23 mouse cellular contexts compared by ENCODE assay signal in genomic region chr3:89103291-89103595, GRCm38 (mm10). TPM values are rescaled to one million over a fixed set of nuclear protein-coding genes. Genes with fewer than 3 reads are reported as not detected.
A peak's percentile ranks its signal among the peaks of the same experiment; 100 is the strongest.
DNase-seq lines count a peak whose midpoint lies in the region; ATAC-seq and TF ChIP-seq lines count a peak whose summit lies in the region.
"Had no signal": no experiment of that assay in that cellular context is flagged by ENCODE, and none has a peak within 500 bp of the region (broad histone marks: within the 10 kb centered on the region; RNA-seq: fewer than 3 reads in every experiment).

No protein-coding gene starts in this region.

- H3K79me2 ChIP-seq in macrophage (ENCODE audit: inconsistent target): peaks cover 35% of the 10 kb centered on the region

- no peak overlapping the region for H3K4me2 ChIP-seq in kidney, embryonic 16.5 days (replicated peaks; ENCODE audit: low read depth, low read length)
- no peak overlapping the region for H3K4me2 ChIP-seq in intestine, embryonic 16.5 days (ENCODE audit: low read depth, low read length)
- H3K4me2 ChIP-seq: hindbrain, embryonic 14.5 days; midbrain, embryonic 11.5 days had no signal

- no peak for TF ChIP-seq CTCF in cerebellum, adult 2 months (IDR thresholded peaks at IDR 0.05; ENCODE audit: borderline replicate concordance, insufficient read depth, low read depth, low read length)
- TF ChIP-seq CTCF in left cerebral cortex, adult 2 months (IDR thresholded peaks at IDR 0.05): no peak

- TF ChIP-seq POLR2A in cerebellum, adult 2 months (IDR thresholded peaks at IDR 0.05; ENCODE audit: borderline replicate concordance, insufficient read depth, low read length): no peak

- no peaks in the 10 kb centered on the region for H3K27me3 ChIP-seq in kidney, embryonic 16.5 days (ENCODE audit: insufficient read depth, low read length)
- H3K27me3 ChIP-seq in intestine, embryonic 16.5 days (replicated peaks; ENCODE audit: control insufficient read depth, insufficient read depth, low read length): no peaks in the 10 kb centered on the region
- no peaks in the 10 kb centered on the region for H3K27me3 ChIP-seq in cerebellum, adult 2 months (ENCODE audit: control insufficient read depth, insufficient read depth, low read length)
- H3K27me3 ChIP-seq: CH12.LX; limb, embryonic 13.5 days; neural tube, embryonic 15.5 days; Patski had no signal

- no peak for DNase-seq in kidney, postnatal 10 days
- DNase-seq in MN1 (ENCODE audit: low spot score): peak; percentile 59
- DNase-seq in cerebellum, adult 2 months: no peak
- DNase-seq in left cerebral cortex, adult 2 months (ENCODE audit: extremely low spot score in 1 of 2, low spot score in 2 of 2): no peak
- DNase-seq: cerebellum, adult 8-10 months; heart, adult 2 months; heart, postnatal 14 days; kidney, postnatal 25 days; lung, postnatal 10 days; thymus, postnatal 25 days had no signal

- no peak overlapping the region for H3K4me3 ChIP-seq in kidney, embryonic 16.5 days (ENCODE audit: low read length)
- no peak overlapping the region for H3K4me3 ChIP-seq in intestine, embryonic 16.5 days (ENCODE audit: low read length)
- no peak overlapping the region for H3K4me3 ChIP-seq in macrophage (ENCODE audit: inconsistent target)
- no peak overlapping the region for H3K4me3 ChIP-seq in cerebellum, adult 2 months (replicated peaks; ENCODE audit: insufficient read depth, low read depth, low read length)
- no peak overlapping the region for H3K4me3 ChIP-seq in left cerebral cortex, adult 2 months
- H3K4me3 ChIP-seq: heart, adult 2 months; limb, embryonic 13.5 days; neural tube, embryonic 15.5 days had no signal

- H3K36me3 ChIP-seq in kidney, embryonic 16.5 days (ENCODE audit: insufficient read depth, low read length): peaks cover 12% of the 10 kb centered on the region
- peaks cover 9% of the 10 kb centered on the region; the same call in 1 of the 2 replicates for H3K36me3 ChIP-seq in intestine, embryonic 16.5 days (ENCODE audit: control insufficient read depth, insufficient read depth, low read length)
- 0 out of 2 replicates have a peak, but pooled peaks cover 3% of the 10 kb centered on the region for H3K36me3 ChIP-seq in macrophage (ENCODE audit: inconsistent target)

- no peak for ATAC-seq in kidney, embryonic 16.5 days (ENCODE audit: low FRiP score, low TSS enrichment)
- ATAC-seq in intestine, embryonic 16.5 days: no peak
- ATAC-seq in CD4-positive, CD25-positive, alpha-beta regulatory T cell, adult 4 months: no peak
- ATAC-seq: forebrain, embryonic 14.5 days; Patski had no signal

- H3K27ac ChIP-seq in kidney, embryonic 16.5 days (ENCODE audit: low read length): peak overlapping the region; percentile 76; the same call in 1 of the 2 replicates
- H3K27ac ChIP-seq in intestine, embryonic 16.5 days (ENCODE audit: low read length): peak overlapping the region; percentile 85
- peak overlapping the region; percentile 93 for H3K27ac ChIP-seq in macrophage
- H3K27ac ChIP-seq in cerebellum, adult 2 months (ENCODE audit: insufficient read depth, low read length): no peak overlapping the region
- H3K27ac ChIP-seq in left cerebral cortex, adult 2 months: no peak overlapping the region
- H3K27ac ChIP-seq: heart, adult 2 months had no signal

- 70% methylated on average over 4 of the region's 4 CpGs for WGBS in kidney, embryonic 16.5 days
- 58% methylated on average over 4 of the region's 4 CpGs for WGBS in intestine, embryonic 16.5 days
- WGBS in macrophage (ENCODE audit: missing documents): 15% methylated on average over 4 of the region's 4 CpGs
- 70% methylated on average over 4 of the region's 4 CpGs for WGBS in cerebellum, adult 2 months

- intact Hi-C loops in left cerebral cortex, adult 2 months (cut with DNase I): loop anchor here (5.0 kb wide), 1 partner anchor 54 kb away; no protein-coding TSS in a partner anchor

- H3K9ac ChIP-seq in kidney, embryonic 16.5 days (replicated peaks; ENCODE audit: low read length): no peak overlapping the region
- H3K9ac ChIP-seq in intestine, embryonic 16.5 days (ENCODE audit: low read depth, low read length): no peak overlapping the region
- H3K9ac ChIP-seq: hindbrain, embryonic 14.5 days; limb, embryonic 13.5 days; neural tube, embryonic 15.5 days had no signal

- peaks cover 25% of the 10 kb centered on the region for H3K4me1 ChIP-seq in kidney, embryonic 16.5 days (ENCODE audit: insufficient read depth, low read length)
- H3K4me1 ChIP-seq in intestine, embryonic 16.5 days (ENCODE audit: control insufficient read depth, insufficient read depth, low read length): peaks cover 30% of the 10 kb centered on the region
- H3K4me1 ChIP-seq in cerebellum, adult 2 months (ENCODE audit: control insufficient read depth, insufficient read depth, low read length): no peaks in the 10 kb centered on the region

- H3K9me3 ChIP-seq in kidney, embryonic 16.5 days (ENCODE audit: low read length): no peaks in the 10 kb centered on the region
- H3K9me3 ChIP-seq in intestine, embryonic 16.5 days (ENCODE audit: control insufficient read depth, low read length): no peaks in the 10 kb centered on the region
- H3K9me3 ChIP-seq: limb, embryonic 13.5 days; neural tube, embryonic 15.5 days had no signal

RNA-seq across cellular contexts. Expression of gene Fdps, which starts 1.5 kb away (rescaled TPM):
- polyA plus RNA-seq in kidney, embryonic 16.5 days (2015; fragmentation: Nextera tagmentation; extraction: Ambion mirVana): 175 and 179 TPM in 2 replicates
- 625 and 664 TPM in 2 replicates for polyA plus RNA-seq in intestine, embryonic 16.5 days (2015; fragmentation: Nextera tagmentation; extraction: Ambion mirVana)
- 10 to 100 TPM in 23 of 26 experiments, 1 to 10 TPM in 3; 8.2 to 78.3 (median 22.0) TPM for total RNA-seq in macrophage (2018; cell fraction: chromatin; rRNA removed)
- 100 to 1,000 TPM in 1 of 26 experiments, 10 to 100 TPM in 25; 34.8 to 105 (median 63.6) TPM for total RNA-seq in macrophage (2018; cell fraction: cytosol; rRNA removed)
- 100 to 1,000 TPM in 1 of 26 experiments, 10 to 100 TPM in 25; 12.2 to 146 (median 26.0) TPM for total RNA-seq in macrophage (2018; cell fraction: nucleus; rRNA removed)
- polyA plus RNA-seq in macrophage (2018): 31.5 to 168 TPM (median 106 TPM) in 3 replicates
- 10 to 100 TPM; 63.1 to 97.7 TPM for polyA plus RNA-seq in CD4-positive, CD25-positive, alpha-beta regulatory T cell, adult 4 months (2017; shearing (Covaris generic))
- polyA plus RNA-seq in cerebellum, adult 2 months (2012; rRNA removed): 107 and 113 TPM in 2 replicates
- 10 to 100 TPM; 78.1 to 79.6 TPM for total RNA-seq in left cerebral cortex, adult 2 months (2021)

RNA-seq across cellular contexts. Expression of gene Gm43738, which starts 2.3 kb away (rescaled TPM):
- not detected in 2 replicates for polyA plus RNA-seq in kidney, embryonic 16.5 days (2015; fragmentation: Nextera tagmentation; extraction: Ambion mirVana)
- polyA plus RNA-seq in intestine, embryonic 16.5 days (2015; fragmentation: Nextera tagmentation; extraction: Ambion mirVana): 0.09 TPM in 1 of 2 replicates, not detected in the other
- not detected for total RNA-seq in macrophage (2018; cell fraction: chromatin; rRNA removed)
- total RNA-seq in macrophage (2018; cell fraction: cytosol; rRNA removed): under 1 TPM in 1 of 26 experiments, not detected in 25; 0.06 TPM
- total RNA-seq in macrophage (2018; cell fraction: nucleus; rRNA removed): not detected
- polyA plus RNA-seq in macrophage (2018): not detected in 3 replicates
- not detected for polyA plus RNA-seq in CD4-positive, CD25-positive, alpha-beta regulatory T cell, adult 4 months (2017; shearing (Covaris generic))
- 0.03 TPM in 1 of 2 replicates, not detected in the other for polyA plus RNA-seq in cerebellum, adult 2 months (2012; rRNA removed)
- not detected for total RNA-seq in left cerebral cortex, adult 2 months (2021)
- total RNA-seq: CH12.LX; heart, adult 2 months; heart, postnatal 14 days; left cerebral cortex, adult 18-20 months had no signal
- polyA plus RNA-seq: cortical plate, adult 2 months; forebrain, embryonic 14.5 days; heart, adult 2 months; hindbrain, embryonic 14.5 days; limb, embryonic 13.5 days; midbrain, embryonic 11.5 days; neural tube, embryonic 15.5 days had no signal

RNA-seq across cellular contexts. Expression of gene Rusc1, which starts 10.1 kb away (rescaled TPM):
- 21.3 and 22.5 TPM in 2 replicates for polyA plus RNA-seq in kidney, embryonic 16.5 days (2015; fragmentation: Nextera tagmentation; extraction: Ambion mirVana)
- 31.0 and 34.2 TPM in 2 replicates for polyA plus RNA-seq in intestine, embryonic 16.5 days (2015; fragmentation: Nextera tagmentation; extraction: Ambion mirVana)
- total RNA-seq in macrophage (2018; cell fraction: chromatin; rRNA removed): 10 to 100 TPM in 18 of 26 experiments, 1 to 10 TPM in 8; 5.0 to 31.9 (median 18.5) TPM
- 10 to 100 TPM in 22 of 26 experiments, 1 to 10 TPM in 4; 8.4 to 16.8 (median 13.4) TPM for total RNA-seq in macrophage (2018; cell fraction: cytosol; rRNA removed)
- 10 to 100 TPM in 21 of 26 experiments, 1 to 10 TPM in 5; 6.2 to 22.9 (median 15.2) TPM for total RNA-seq in macrophage (2018; cell fraction: nucleus; rRNA removed)
- polyA plus RNA-seq in macrophage (2018): 8.1 to 14.4 TPM (median 11.2 TPM) in 3 replicates
- polyA plus RNA-seq in CD4-positive, CD25-positive, alpha-beta regulatory T cell, adult 4 months (2017; shearing (Covaris generic)): 100 to 1,000 TPM in 1 of 2 experiments, 10 to 100 TPM in 1; 62.1 to 106 TPM
- polyA plus RNA-seq in cerebellum, adult 2 months (2012; rRNA removed): 164 and 169 TPM in 2 replicates
- 100 to 1,000 TPM; 189 to 199 TPM for total RNA-seq in left cerebral cortex, adult 2 months (2021)

RNA-seq across cellular contexts. Expression of gene Pklr, which starts 32.7 kb away (rescaled TPM):
- 4.7 and 5.0 TPM in 2 replicates for polyA plus RNA-seq in kidney, embryonic 16.5 days (2015; fragmentation: Nextera tagmentation; extraction: Ambion mirVana)
- polyA plus RNA-seq in intestine, embryonic 16.5 days (2015; fragmentation: Nextera tagmentation; extraction: Ambion mirVana): 148 and 174 TPM in 2 replicates
- total RNA-seq in macrophage (2018; cell fraction: chromatin; rRNA removed): 1 to 10 TPM in 1 of 26 experiments, not detected in 25; 3.2 TPM
- not detected for total RNA-seq in macrophage (2018; cell fraction: cytosol; rRNA removed)
- not detected for total RNA-seq in macrophage (2018; cell fraction: nucleus; rRNA removed)
- polyA plus RNA-seq in macrophage (2018): not detected in 3 replicates
- polyA plus RNA-seq in CD4-positive, CD25-positive, alpha-beta regulatory T cell, adult 4 months (2017; shearing (Covaris generic)): not detected
- polyA plus RNA-seq in cerebellum, adult 2 months (2012; rRNA removed): 0.03 and 0.07 TPM in 2 replicates
- total RNA-seq in left cerebral cortex, adult 2 months (2021): not detected
- total RNA-seq: CH12.LX; heart, adult 2 months; heart, postnatal 14 days; left cerebral cortex, adult 18-20 months had no signal

RNA-seq across cellular contexts. Expression of gene Hcn3, which starts 56.8 kb away (rescaled TPM):
- polyA plus RNA-seq in kidney, embryonic 16.5 days (2015; fragmentation: Nextera tagmentation; extraction: Ambion mirVana): 1.8 and 2.0 TPM in 2 replicates
- polyA plus RNA-seq in intestine, embryonic 16.5 days (2015; fragmentation: Nextera tagmentation; extraction: Ambion mirVana): 2.0 TPM in 2 replicates
- 1 to 10 TPM in 4 of 26 experiments, under 1 TPM in 18, not detected in 4; 0.20 to 3.8 (median 0.58) TPM for total RNA-seq in macrophage (2018; cell fraction: chromatin; rRNA removed)
- total RNA-seq in macrophage (2018; cell fraction: cytosol; rRNA removed): under 1 TPM; 0.04 to 0.49 (median 0.14) TPM
- total RNA-seq in macrophage (2018; cell fraction: nucleus; rRNA removed): 1 to 10 TPM in 4 of 26 experiments, under 1 TPM in 18, not detected in 4; 0.10 to 3.7 (median 0.32) TPM
- 0.11 to 0.20 TPM (median 0.15 TPM) in 3 replicates for polyA plus RNA-seq in macrophage (2018)
- polyA plus RNA-seq in CD4-positive, CD25-positive, alpha-beta regulatory T cell, adult 4 months (2017; shearing (Covaris generic)): 1 to 10 TPM; 1.3 to 2.4 TPM
- polyA plus RNA-seq in cerebellum, adult 2 months (2012; rRNA removed): 13.0 and 14.6 TPM in 2 replicates
- 10 to 100 TPM; 14.9 to 20.9 TPM for total RNA-seq in left cerebral cortex, adult 2 months (2021)

Comparison
In these comparisons a context has a peak if more than half of its experiments do, and no peak if none do; other contexts are left out.
1. H3K27ac ChIP-seq: peak in kidney, embryonic 16.5 days (single experiment), intestine, embryonic 16.5 days (single experiment) and macrophage (single experiment); none in cerebellum, adult 2 months (single experiment) and left cerebral cortex, adult 2 months (single experiment).